Mouse (Mus musculus) stomach, embryonic 14.5 days (tissue): ENCODE measurements at regions not wholly inside any gene's neighbourhood (a gene's known extent, or its start where the extent isn't known, plus 50 kb on each side); places are given as distances from the start of the nearest gene placed in this dataset.

ENCODE experiments used
- ATAC-seq: fragments of 200-750 bp; cut with Nextera tagmentation; 2 replicates; pipeline ENCODE4 v1.8.0; 2017; ENCODE audit warnings: low read depth, moderate TSS enrichment; ENCODE audit not compliant: insufficient number of reproducible peaks, insufficient read depth, low FRiP score
- H3K27ac ChIP-seq: fragments of 300-500 bp; sonication (generic); 2 replicates; pipeline ENCODE4 v1.5.1; 2014; ENCODE audit warnings: mild to moderate bottlenecking, low read length, moderate library complexity, mixed read lengths
- H3K27me3 ChIP-seq: fragments of 300-500 bp; sonication (generic); 2 replicates; pipeline ENCODE4 v1.6.1; 2014; ENCODE audit warnings: low read length, control low read depth, mixed read lengths; ENCODE audit not compliant: control insufficient read depth, insufficient read depth
- H3K36me3 ChIP-seq: fragments of 300-500 bp; sonication (generic); 2 replicates; pipeline ENCODE4 v1.6.1; 2014; ENCODE audit warnings: mild to moderate bottlenecking, control low read depth, low read length, moderate library complexity, mixed read lengths; ENCODE audit not compliant: control insufficient read depth, insufficient read depth
- H3K4me1 ChIP-seq: fragments of 300-500 bp; sonication (generic); 2 replicates; pipeline ENCODE4 v1.6.1; 2014; ENCODE audit warnings: low read length, control low read depth, mixed read lengths; ENCODE audit not compliant: control insufficient read depth, insufficient read depth
- H3K4me2 ChIP-seq: fragments of 300-500 bp; sonication (generic); replicated peaks from 2 replicates; pipeline ENCODE4 v1.6.1; 2014; ENCODE audit warnings: low read depth, low read length, control low read depth
- H3K4me3 ChIP-seq: fragments of 300-500 bp; sonication (generic); 2 replicates; pipeline ENCODE4 v1.5.1; 2014; ENCODE audit warnings: low read depth, low read length, control low read depth
- H3K9ac ChIP-seq: fragments of 300-500 bp; sonication (generic); replicated peaks from 2 replicates; pipeline ENCODE4 v1.6.1; 2014; ENCODE audit warnings: low read depth, mild to moderate bottlenecking, control low read depth, low read length, moderate library complexity, mixed read lengths
- H3K9me3 ChIP-seq: fragments of 300-500 bp; sonication (generic); 2 replicates; pipeline ENCODE4 v1.6.1; 2016; ENCODE audit warnings: low read depth, low read length, control low read depth; ENCODE audit not compliant: control insufficient read depth
- WGBS: fragments of 180-500 bp; shearing (Covaris S2); extraction: QIAGEN DNeasy Blood & Tissue Kit; methylation state at CpG from one replicate; pipeline ENCODE4 v1.1.7; 2014; 5-methylcytosine and 5-hydroxymethylcytosine counted together

DNA sequence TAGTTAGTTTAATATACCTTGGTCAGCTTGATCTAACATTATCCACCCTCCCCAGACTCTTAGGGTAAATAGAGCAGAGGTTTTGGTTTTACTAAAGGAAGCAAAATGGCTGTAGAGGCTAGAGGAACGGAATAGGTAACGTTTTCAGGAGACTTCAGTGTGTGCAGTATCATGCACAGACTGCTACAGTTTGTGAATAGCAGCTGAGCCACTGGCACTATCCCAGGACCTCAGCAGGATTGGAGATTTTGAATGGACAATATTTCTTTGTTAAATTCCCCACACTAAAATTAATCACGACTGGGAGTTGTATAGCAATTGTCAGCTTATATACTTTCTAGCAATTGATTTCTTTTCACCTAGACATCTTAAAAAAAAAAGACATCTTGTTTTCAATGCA, 929.7 kb upstream of the Lcorl start:
- WGBS: 68% methylated on average over 3 of the region's 3 CpGs
- H3K4me1 ChIP-seq: no peaks in the 10 kb centered on the region

GRCm38 (mm10) chr5:46756094-46756493, 898.7 kb upstream of the Lcorl start:
- 69% methylated on average over 5 of the region's 5 CpGs for WGBS
- no peaks in the 10 kb centered on the region for H3K27me3 ChIP-seq
- no peak overlapping the region for H3K27ac ChIP-seq
- H3K9me3 ChIP-seq: no peaks in the 10 kb centered on the region
- no peak overlapping the region for H3K4me2 ChIP-seq
- no peaks in the 10 kb centered on the region for H3K4me1 ChIP-seq
- ATAC-seq: no peak
- no peak overlapping the region for H3K9ac ChIP-seq
- H3K36me3 ChIP-seq: no peaks in the 10 kb centered on the region
- no peak overlapping the region for H3K4me3 ChIP-seq

More for the DNA sequence above, 929.7 kb upstream of the Lcorl start:
- Histone ChIP-seq H3K4me2 (no peak overlapping the region), H3K36me3 (no peaks in the 10 kb centered on the region), H3K27ac (no peak overlapping the region), H3K4me3 (no peak overlapping the region), H3K9ac (no peak overlapping the region), H3K9me3 (no peaks in the 10 kb centered on the region), H3K27me3 (no peaks in the 10 kb centered on the region)
- ATAC-seq: no peak

DNA sequence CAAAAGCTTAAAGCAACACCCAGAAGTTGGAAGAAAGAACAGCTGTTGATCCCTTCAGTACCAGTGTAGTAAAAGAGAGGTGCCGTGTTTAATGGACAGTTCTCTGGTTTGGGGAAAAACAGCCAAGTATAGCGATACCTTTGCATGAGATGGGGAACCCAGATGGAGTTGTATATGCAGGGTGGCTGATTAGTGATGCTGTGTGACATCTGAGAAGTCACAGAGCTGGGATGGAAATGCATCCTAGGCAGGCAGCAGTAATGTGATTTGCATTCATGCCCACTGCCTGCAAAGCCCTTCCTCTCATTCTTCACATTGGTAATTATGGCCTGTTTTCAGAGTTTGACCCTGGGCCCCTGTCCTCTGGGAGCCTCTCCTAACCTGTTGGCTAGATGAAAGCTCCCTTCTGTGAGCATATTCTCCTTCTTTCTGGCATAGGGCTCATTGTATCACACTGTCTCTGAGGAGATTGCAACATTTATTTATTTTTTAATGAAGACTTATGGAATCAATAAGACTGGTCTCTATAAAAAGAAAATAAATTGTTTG, 882.7 kb upstream of the Lcorl start:
- Histone ChIP-seq H3K4me3 (no peak overlapping the region), H3K36me3 (no peaks in the 10 kb centered on the region), H3K4me2 (no peak overlapping the region), H3K27ac (no peak overlapping the region), H3K4me1 (no peaks in the 10 kb centered on the region), H3K9ac (no peak overlapping the region), H3K9me3 (no peaks in the 10 kb centered on the region), H3K27me3 (no peaks in the 10 kb centered on the region)
- no peak for ATAC-seq
- 76% methylated on average over 2 of the region's 2 CpGs for WGBS

DNA sequence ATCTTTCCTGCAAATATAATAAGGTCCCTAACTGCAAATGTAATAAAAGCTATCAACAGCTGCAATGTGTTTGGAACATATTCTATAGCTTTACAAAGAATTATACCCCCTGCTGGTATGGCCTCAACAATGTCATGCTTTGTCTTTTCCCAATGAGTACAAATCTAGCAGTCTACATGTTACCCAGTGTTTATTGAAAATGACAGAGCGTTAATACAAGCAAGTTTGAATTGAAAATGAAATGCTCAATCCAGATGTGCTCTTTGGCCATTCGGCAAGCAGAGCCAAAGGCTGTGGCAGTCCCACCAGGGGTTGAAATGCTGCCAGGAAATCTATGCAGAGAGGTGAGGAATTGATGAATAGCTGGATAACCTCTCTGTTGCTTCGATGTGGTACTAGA, 875.1 kb upstream of the Lcorl start:
- Histone ChIP-seq H3K9ac (no peak overlapping the region), H3K4me3 (no peak overlapping the region), H3K36me3 (no peaks in the 10 kb centered on the region), H3K9me3 (no peaks in the 10 kb centered on the region), H3K27me3 (no peaks in the 10 kb centered on the region), H3K4me2 (no peak overlapping the region), H3K27ac (no peak overlapping the region), H3K4me1 (no peaks in the 10 kb centered on the region)
- no peak for ATAC-seq
- WGBS: 71% methylated on average over 3 of the region's 3 CpGs

GRCm38 (mm10) chr5:46732025-46732424, 874.6 kb upstream of the Lcorl start:
- ATAC-seq: no peak
- no peaks in the 10 kb centered on the region for H3K27me3 ChIP-seq
- 70% methylated on average over 5 of the region's 5 CpGs for WGBS
- H3K4me3 ChIP-seq: no peak overlapping the region
- H3K4me2 ChIP-seq: no peak overlapping the region
- no peaks in the 10 kb centered on the region for H3K36me3 ChIP-seq
- no peaks in the 10 kb centered on the region for H3K9me3 ChIP-seq
- H3K4me1 ChIP-seq: no peaks in the 10 kb centered on the region
- no peak overlapping the region for H3K27ac ChIP-seq
- H3K9ac ChIP-seq: no peak overlapping the region

GRCm38 (mm10) chr5:46731297-46731696, 873.9 kb upstream of the Lcorl start:
- H3K27ac ChIP-seq: no peak overlapping the region
- 82% methylated on average over 3 of the region's 3 CpGs for WGBS
- no peaks in the 10 kb centered on the region for H3K36me3 ChIP-seq
- no peak overlapping the region for H3K4me3 ChIP-seq
- no peaks in the 10 kb centered on the region for H3K27me3 ChIP-seq
- no peak for ATAC-seq
- no peaks in the 10 kb centered on the region for H3K9me3 ChIP-seq
- no peaks in the 10 kb centered on the region for H3K4me1 ChIP-seq
- H3K9ac ChIP-seq: no peak overlapping the region
- no peak overlapping the region for H3K4me2 ChIP-seq

DNA sequence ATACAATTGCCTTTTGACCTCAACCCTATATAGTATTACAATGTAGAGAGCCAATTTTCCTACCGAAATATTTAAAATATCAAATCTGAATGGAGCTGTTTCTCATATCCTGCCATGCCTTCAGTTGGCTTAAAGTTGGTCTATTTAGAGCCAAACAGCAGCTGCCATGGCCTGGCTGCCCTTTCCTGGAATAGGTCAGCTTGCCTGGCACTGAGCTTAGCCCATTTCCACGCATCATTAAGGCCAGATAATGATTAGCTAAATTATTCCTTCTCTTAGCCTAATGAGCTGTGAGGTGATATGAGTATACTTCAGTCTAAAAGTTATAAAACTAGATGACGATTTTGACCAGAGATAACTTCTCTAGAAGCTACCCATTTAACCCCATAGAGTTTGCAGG, 852.2 kb upstream of the Lcorl start:
- no peak overlapping the region for H3K4me2 ChIP-seq
- H3K27ac ChIP-seq: no peak overlapping the region
- no peaks in the 10 kb centered on the region for H3K9me3 ChIP-seq
- no peaks in the 10 kb centered on the region for H3K36me3 ChIP-seq
- no peaks in the 10 kb centered on the region for H3K4me1 ChIP-seq
- no peak overlapping the region for H3K9ac ChIP-seq
- H3K27me3 ChIP-seq: no peaks in the 10 kb centered on the region
- no peak overlapping the region for H3K4me3 ChIP-seq
- ATAC-seq: no peak
- WGBS: 83% methylated on average over 3 of the region's 3 CpGs

DNA sequence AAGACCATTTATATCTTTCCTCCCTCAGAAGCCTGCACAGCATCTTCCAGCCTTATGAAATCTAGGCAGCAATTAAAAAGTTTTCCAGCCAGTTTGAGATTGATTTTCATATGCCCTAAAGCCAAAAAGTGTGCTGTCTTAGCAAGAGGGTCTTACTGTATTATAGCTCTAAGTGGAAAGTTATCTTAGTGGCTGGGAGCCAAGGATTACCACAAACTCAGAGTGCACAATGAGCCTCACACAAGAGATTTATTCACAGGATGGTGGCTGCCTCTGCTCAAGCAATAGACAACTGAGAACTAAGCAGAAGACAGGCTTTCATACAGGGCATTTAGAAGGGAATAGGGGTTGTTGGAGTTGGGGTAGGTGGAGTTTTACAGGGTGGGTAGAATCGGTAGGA, 850.4 kb upstream of the Lcorl start:
- 76% methylated on average over 1 of the region's 1 CpGs for WGBS
- ATAC-seq: no peak

GRCm38 (mm10) chr5:46707021-46707420, 849.6 kb upstream of the Lcorl start:
- H3K36me3 ChIP-seq: no peaks in the 10 kb centered on the region
- no peaks in the 10 kb centered on the region for H3K4me1 ChIP-seq
- H3K4me3 ChIP-seq: no peak overlapping the region
- no peak overlapping the region for H3K9ac ChIP-seq
- H3K9me3 ChIP-seq: no peaks in the 10 kb centered on the region
- no peak for ATAC-seq
- H3K27ac ChIP-seq: no peak overlapping the region
- no peak overlapping the region for H3K4me2 ChIP-seq
- 87% methylated on average over 5 of the region's 5 CpGs for WGBS
- H3K27me3 ChIP-seq: no peaks in the 10 kb centered on the region

More for the DNA sequence above, 850.4 kb upstream of the Lcorl start:
- Histone ChIP-seq H3K27ac (no peak overlapping the region), H3K27me3 (no peaks in the 10 kb centered on the region), H3K4me3 (no peak overlapping the region), H3K9me3 (no peaks in the 10 kb centered on the region), H3K36me3 (no peaks in the 10 kb centered on the region), H3K4me2 (no peak overlapping the region), H3K9ac (no peak overlapping the region), H3K4me1 (no peaks in the 10 kb centered on the region)
